Mouse (Mus musculus): ENCODE data around the gene Tex13c3. TPM values are rescaled to one million over a fixed set of nuclear protein-coding genes. Genes with fewer than 3 reads are reported as not detected.

Gene Tex13c3
- polyA plus RNA-seq (2012; rRNA removed) = not detected in 2 replicates

DNA sequence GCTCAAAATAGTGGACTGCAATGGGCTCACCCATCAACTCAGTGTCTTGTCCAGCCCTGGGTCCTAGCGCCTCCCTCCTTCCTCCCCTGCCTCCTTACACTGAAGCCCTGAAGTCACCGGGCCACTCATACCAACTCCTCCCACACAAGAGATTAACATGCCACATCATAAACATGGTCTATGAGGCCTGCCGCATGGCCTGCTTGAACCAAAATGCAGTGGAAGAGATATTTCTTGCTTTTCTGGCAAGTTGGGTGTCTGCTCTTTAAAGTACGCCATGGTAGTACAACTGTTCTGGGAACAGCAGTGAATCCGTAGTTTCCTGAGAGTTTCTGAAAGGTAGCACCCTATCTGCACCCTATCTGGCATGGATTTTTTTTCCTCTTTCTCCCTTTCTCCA is at the start of gene Tex13c3:
Gene Tex13c3 (minus strand): TSS at position 101 of the 400 bp plus-strand sequence.

Measured in colon, adult 2 months (tissue).